Comparison of ENCODE assay signal across 8 mouse cellular contexts in genomic region chr1:194618841-194619311, GRCm38 (mm10). TPM values are rescaled to one million over a fixed set of nuclear protein-coding genes. Genes with fewer than 3 reads are reported as not detected.
DNase-seq lines count a peak whose midpoint lies in the region; ATAC-seq and TF ChIP-seq lines count a peak whose summit lies in the region.

No protein-coding gene starts in this region.

- peak overlapping the region; percentile 97 for H3K9ac ChIP-seq in forebrain, postnatal 0 days

- intact Hi-C loops in heart, postnatal 36 days (cut with DNase I): loop anchor here (1.0 to 10.0 kb wide), 5 partner anchors 103 to 1234 kb away; no protein-coding TSS in a partner anchor

- no peaks in the 10 kb centered on the region for H3K9me3 ChIP-seq in forebrain, postnatal 0 days (ENCODE audit: low read length)

- ATAC-seq in forebrain, postnatal 0 days: peak; percentile 70

- H3K27me3 ChIP-seq in forebrain, postnatal 0 days (ENCODE audit: insufficient read depth, low read length): no peaks in the 10 kb centered on the region

- peak overlapping the region; percentile 98 for H3K27ac ChIP-seq in forebrain, postnatal 0 days (ENCODE audit: low read depth, low read length)
- H3K27ac ChIP-seq in layer of hippocampus, adult 2 months: peak overlapping the region; percentile 95

- peaks cover 5% of the 10 kb centered on the region for H3K4me1 ChIP-seq in forebrain, postnatal 0 days (ENCODE audit: insufficient read depth)
- H3K4me1 ChIP-seq in lung, adult 2 months (ENCODE audit: control insufficient read depth, insufficient read depth, low read length): peaks cover 19% of the 10 kb centered on the region

- H3K36me3 ChIP-seq in forebrain, postnatal 0 days (ENCODE audit: insufficient read depth): no peaks in the 10 kb centered on the region

- peak; percentile 35 for DNase-seq in MEL-GATA-1-ER (ENCODE audit: extremely low read depth, low read depth)
- peak; percentile 89 to 90 for DNase-seq in cerebellum, adult 18-20 months
- peak; percentile 94 for DNase-seq in forebrain, postnatal 0 days
- DNase-seq in heart, postnatal 36 days: peak; percentile 81 to 84
- DNase-seq in layer of hippocampus, adult 2 months (ENCODE audit: low spot score in 2 of 2): peak; percentile 85 to 89
- DNase-seq in lung, adult 2 months: peak; percentile 74
- peak; percentile 59 for DNase-seq in ovary, postnatal 10 days (ENCODE audit: low spot score)
- DNase-seq in thymus, postnatal 4 days: peak; percentile 70

- H3K4me3 ChIP-seq in forebrain, postnatal 0 days (ENCODE audit: low read depth, low read length): peak overlapping the region; percentile 85
- H3K4me3 ChIP-seq in layer of hippocampus, adult 2 months: peak overlapping the region; percentile 94
- peak overlapping the region; percentile 48 for H3K4me3 ChIP-seq in lung, adult 2 months (replicated peaks; ENCODE audit: extremely low read depth, low read depth, low read length)

- no peak for TF ChIP-seq POLR2A in lung, adult 2 months (IDR thresholded peaks at IDR 0.05; ENCODE audit: borderline replicate concordance, extremely low read depth, low read depth, low read length)

- H3K4me2 ChIP-seq in forebrain, postnatal 0 days (ENCODE audit: low read depth): peak overlapping the region; percentile 89

- TF ChIP-seq CTCF in forebrain, postnatal 0 days (IDR thresholded peaks at IDR 0.05; ENCODE audit: low read depth): peak; percentile 74
- TF ChIP-seq CTCF in layer of hippocampus, adult 2 months (conservative IDR thresholded peaks at IDR 0.05): peak; percentile 73
- peak; percentile 11; the same call in 1 of the 2 replicates for TF ChIP-seq CTCF in lung, adult 2 months (IDR thresholded peaks at IDR 0.05; ENCODE audit: insufficient read depth, low read length)

- 1% methylated on average over 19 of the region's 19 CpGs for WGBS in forebrain, postnatal 0 days
- WGBS in lung, adult 2 months: 1% methylated on average over 19 of the region's 19 CpGs

RNA-seq across cellular contexts. Expression of gene Plxna2, which starts 0.9 kb away (rescaled TPM):
- total RNA-seq in forebrain, postnatal 0 days (2014; rRNA removed): 69.3 and 83.6 TPM in 2 replicates
- polyA plus RNA-seq in forebrain, postnatal 0 days (2015; fragmentation: Nextera tagmentation; extraction: Ambion mirVana): 14.5 and 18.6 TPM in 2 replicates
- 10 to 100 TPM; 24.1 to 31.9 TPM for total RNA-seq in heart, postnatal 36 days (2021)
- 10 to 100 TPM; 68.1 to 73.2 TPM for total RNA-seq in layer of hippocampus, adult 2 months (2021)
- polyA plus RNA-seq in lung, adult 2 months (2012; rRNA removed): 12.0 and 12.8 TPM in 2 replicates

Comparison
In these comparisons a context has a peak if more than half of its experiments do, and no peak if none do; other contexts are left out.
1. Peak in every context shown above with its lines: DNase-seq, ATAC-seq, H3K4me3 ChIP-seq and H3K27ac ChIP-seq.
2. DNase-seq: peak in every context shown above with its lines; median percentile 94 in forebrain, postnatal 0 days; 90 in cerebellum, adult 18-20 months; 87 in layer of hippocampus, adult 2 months; 82 in heart, postnatal 36 days; 74 in lung, adult 2 months; 70 in thymus, postnatal 4 days; 59 in ovary, postnatal 10 days; 35 in MEL-GATA-1-ER.
3. CTCF ChIP-seq: peak in every context shown above with its lines; median percentile 74 in forebrain, postnatal 0 days; 73 in layer of hippocampus, adult 2 months; 11 in lung, adult 2 months.